Mouse (Mus musculus) midbrain, postnatal 0 days (tissue): ENCODE measurements around the gene Smarcad1. TPM values are rescaled to one million over a fixed set of nuclear protein-coding genes. Genes with fewer than 3 reads are reported as not detected.
"Not testable (repeated sequence)": the region's sequence is repeated elsewhere in the genome, so short reads cannot be mapped to it uniquely, and the experiment has no call there.

Experiments used
- ATAC-seq: fragments of 200-750 bp; cut with Nextera tagmentation; 2 replicates; pipeline ENCODE4 v1.8.0; 2017; ENCODE audit warnings: moderate number of reproducible peaks, mild to moderate bottlenecking, moderate TSS enrichment, moderate library complexity; ENCODE audit not compliant: low FRiP score
- DNase-seq: peaks from one replicate; pipeline ENCODE4 v3.0.0-alpha.2; 2015; ENCODE audit warnings: low spot score
- H3K27ac ChIP-seq: fragments of 300-500 bp; sonication (generic); 2 replicates; pipeline ENCODE4 v1.5.1; 2014; ENCODE audit warnings: low read depth, mild to moderate bottlenecking, low read length, mixed read lengths
- H3K27me3 ChIP-seq: fragments of 300-500 bp; sonication (generic); 2 replicates; pipeline ENCODE4 v1.6.1; 2014; ENCODE audit warnings: low read length, control low read depth, mixed read lengths; ENCODE audit not compliant: insufficient read depth
- H3K36me3 ChIP-seq: fragments of 300-500 bp; sonication (generic); 2 replicates; pipeline ENCODE4 v1.6.1; 2014; ENCODE audit warnings: low read length, control low read depth, mixed read lengths; ENCODE audit not compliant: insufficient read depth
- H3K4me1 ChIP-seq: fragments of 300-500 bp; sonication (generic); 2 replicates; pipeline ENCODE4 v1.6.1; 2014; ENCODE audit warnings: mild to moderate bottlenecking, control low read depth, antibody characterized with exemption, low read length, mixed read lengths; ENCODE audit not compliant: insufficient read depth
- H3K4me2 ChIP-seq: fragments of 300-500 bp; sonication (generic); 2 replicates; pipeline ENCODE4 v1.6.1; 2014; ENCODE audit warnings: low read depth, mild to moderate bottlenecking, low read length, mixed read lengths; ENCODE audit not compliant: poor library complexity, severe bottlenecking
- H3K4me3 ChIP-seq: fragments of 300-500 bp; sonication (generic); 2 replicates; pipeline ENCODE4 v1.5.1; 2014; ENCODE audit warnings: low read depth, mild to moderate bottlenecking, low read length, moderate library complexity
- H3K9ac ChIP-seq: fragments of 300-500 bp; sonication (generic); replicated peaks from 2 replicates; pipeline ENCODE4 v1.6.1; 2014; ENCODE audit warnings: mild to moderate bottlenecking, low read length, moderate library complexity, mixed read lengths; ENCODE audit not compliant: poor library complexity, severe bottlenecking
- H3K9me3 ChIP-seq: fragments of 300-500 bp; sonication (generic); 2 replicates; pipeline ENCODE4 v1.6.1; 2016; ENCODE audit warnings: low read length, control low read depth
- CTCF ChIP-seq: IDR thresholded peaks from 2 replicates; pipeline ENCODE4 v1.5.1; 2016; ENCODE audit warnings: antibody characterized with exemption, mild to moderate bottlenecking
- WGBS: fragments of 180-500 bp; shearing (Covaris S2); extraction: QIAGEN DNeasy Blood & Tissue Kit; methylation state at CpG from one replicate; pipeline ENCODE4 v1.1.7; 2014; 5-methylcytosine and 5-hydroxymethylcytosine counted together
- polyA plus RNA-seq: library from polyadenylated mRNA; unstranded; fragments of >200 nt; fragmentation: Nextera tagmentation; extraction: Ambion mirVana; gene quantifications from 2 replicates; pipeline ENCODE4 v1.2.1, GENCODE M21; 2015
- total RNA-seq: library from RNA; depleted of rRNA; stranded (reverse); fragments of >200 nt; gene quantifications from 2 replicates; pipeline ENCODE4 v1.2.3, GENCODE M21; 2014

Gene Smarcad1
- total and polyA plus RNA-seq, 2 experiments from 2014 or later: 39.2 to 47.8 TPM

- TF ChIP-seq CTCF: no peak
- Histone ChIP-seq H3K36me3 (no peaks in the 10 kb centered on the region), H3K27ac (no peak overlapping the region), H3K4me1 (no peaks in the 10 kb centered on the region), H3K4me3 (no peak overlapping the region), H3K4me2 (no peak overlapping the region), H3K9me3 (no peaks in the 10 kb centered on the region), H3K9ac (no peak overlapping the region), H3K27me3 (no peaks in the 10 kb centered on the region)
- ATAC-seq: no peak
- no peak for DNase-seq
- WGBS: 90% methylated on average over 5 of the region's 5 CpGs
Measured at GRCm38 (mm10) chr6:65011444-65011990, 30.9 kb upstream of the Smarcad1 start.

- DNase-seq (no peak), ATAC-seq (no peak)
- no peak for TF ChIP-seq CTCF
- H3K9me3 ChIP-seq: no peaks in the 10 kb centered on the region
- no peak overlapping the region for H3K4me3 ChIP-seq
- WGBS: 89% methylated on average over 2 of the region's 2 CpGs
- no peak overlapping the region for H3K27ac ChIP-seq
- no peaks in the 10 kb centered on the region for H3K27me3 ChIP-seq
- H3K4me2 ChIP-seq: no peak overlapping the region
- H3K4me1 ChIP-seq: no peaks in the 10 kb centered on the region
- H3K36me3 ChIP-seq: no peaks in the 10 kb centered on the region
- no peak overlapping the region for H3K9ac ChIP-seq
Measured at GRCm38 (mm10) chr6:65012142-65012541, 30.2 kb upstream of the Smarcad1 start.

GRCm38 (mm10) chr6:65017566-65017965, 24.8 kb upstream of the Smarcad1 start:
- H3K9ac ChIP-seq: no peak overlapping the region
- H3K4me2 ChIP-seq: no peak overlapping the region
- WGBS: 95% methylated on average over 10 of the region's 10 CpGs
- H3K4me3 ChIP-seq: no peak overlapping the region
- no peak for TF ChIP-seq CTCF
- DNase-seq (no peak), ATAC-seq (no peak)
- H3K27ac ChIP-seq: no peak overlapping the region
- no peaks in the 10 kb centered on the region for H3K4me1 ChIP-seq
- no peaks in the 10 kb centered on the region for H3K36me3 ChIP-seq
- no peaks in the 10 kb centered on the region for H3K9me3 ChIP-seq
- no peaks in the 10 kb centered on the region for H3K27me3 ChIP-seq

- H3K27me3 ChIP-seq, H3K4me2 ChIP-seq, H3K4me3 ChIP-seq, ATAC-seq, H3K4me1 ChIP-seq, H3K27ac ChIP-seq, DNase-seq, H3K36me3 ChIP-seq, H3K9ac ChIP-seq, H3K9me3 ChIP-seq: not testable (repeated sequence)
- WGBS: 85% methylated on average over 5 of the region's 5 CpGs
Measured at GRCm38 (mm10) chr6:65018966-65019365, 23.4 kb upstream of the Smarcad1 start.

GRCm38 (mm10) chr6:65021883-65022282, 20.5 kb upstream of the Smarcad1 start:
- Histone ChIP-seq H3K4me2 (no peak overlapping the region), H3K4me1 (no peaks in the 10 kb centered on the region), H3K9ac (no peak overlapping the region), H3K27me3 (no peaks in the 10 kb centered on the region), H3K4me3 (no peak overlapping the region), H3K27ac (no peak overlapping the region), H3K9me3 (no peaks in the 10 kb centered on the region), H3K36me3 (no peaks in the 10 kb centered on the region)
- DNase-seq: no peak
- no peak for TF ChIP-seq CTCF
- no peak for ATAC-seq
- WGBS: 30% methylated on average over 4 of the region's 4 CpGs

GRCm38 (mm10) chr6:65023053-65023452, 19.3 kb upstream of the Smarcad1 start:
- Histone ChIP-seq H3K4me3 (no peak overlapping the region), H3K27ac (no peak overlapping the region), H3K9ac (no peak overlapping the region), H3K36me3 (no peaks in the 10 kb centered on the region), H3K27me3 (no peaks in the 10 kb centered on the region), H3K9me3 (no peaks in the 10 kb centered on the region), H3K4me2 (no peak overlapping the region), H3K4me1 (no peaks in the 10 kb centered on the region)
- ATAC-seq: no peak
- WGBS: 80% methylated on average over 6 of the region's 6 CpGs
- no peak for TF ChIP-seq CTCF
- no peak for DNase-seq
